Mouse (Mus musculus): ENCODE data around the gene Fkbp9. TPM values are rescaled to one million over a fixed set of nuclear protein-coding genes. Genes with fewer than 3 reads are reported as not detected.
A peak's percentile ranks its signal among the peaks of the same experiment; 100 is the strongest.

Gene Fkbp9
- polyA plus RNA-seq, 2 experiments: 15.3 to 19.1 TPM

DNA sequence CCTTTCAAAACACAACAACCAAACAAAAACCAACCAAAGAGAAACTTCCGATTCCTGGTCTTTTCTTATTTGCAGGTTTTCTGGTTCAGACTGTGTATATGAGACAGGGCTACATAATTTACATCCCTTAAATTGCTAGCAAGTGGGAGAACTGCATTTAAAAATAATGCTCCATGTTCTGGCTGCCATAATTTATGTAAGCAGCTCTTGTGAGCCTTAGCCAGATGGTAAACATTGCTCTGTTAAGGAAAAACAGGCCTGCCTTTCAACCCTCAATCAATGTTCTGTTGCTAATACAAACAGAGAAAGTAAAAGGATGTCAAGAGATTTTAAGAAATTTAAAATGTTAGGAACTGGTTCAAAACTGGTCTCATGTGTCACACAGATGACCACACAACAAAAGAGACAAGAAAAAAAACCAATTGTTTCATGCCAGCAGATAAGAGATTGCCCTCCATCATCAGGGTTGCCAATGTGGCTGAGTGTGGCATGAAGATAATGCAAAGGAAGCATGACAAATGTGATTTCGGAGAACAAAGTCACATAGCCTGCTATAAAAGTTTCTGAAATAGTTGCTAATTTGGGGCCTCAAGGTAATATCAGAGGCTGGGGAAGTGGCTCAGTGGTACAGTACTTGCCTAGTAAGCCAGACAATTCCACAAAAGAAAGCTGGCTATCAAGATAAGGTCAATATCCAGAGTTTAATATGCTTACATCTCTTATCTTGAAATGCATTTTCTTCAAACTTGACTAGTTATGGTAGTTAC is 81.4 kb downstream of the Fkbp9 start:
- H3K9me3 ChIP-seq (ENCODE audit: control insufficient read depth, low read length): no peaks in the 10 kb centered on the region; the same call in 1 of the 2 replicates
- H3K27me3 ChIP-seq (ENCODE audit: control insufficient read depth, insufficient read depth, low read length): no peaks in the 10 kb centered on the region
- peaks cover 15% of the 10 kb centered on the region for H3K36me3 ChIP-seq (replicated peaks; ENCODE audit: control insufficient read depth, insufficient read depth, low read depth)
- ATAC-seq (ENCODE audit: insufficient read depth): peak; percentile 3; the same call in 1 of the 2 replicates
- H3K9ac ChIP-seq (replicated peaks): peak overlapping the region; percentile 32
- peak in 2 of 3 experiments; percentile 62 to 66 for DNase-seq (ENCODE audit: low read depth in 3 of 3, low spot score in 3 of 3)
- WGBS (ENCODE audit: insufficient replicate concordance): 37% methylated on average over 2 of the region's 2 CpGs
- TF ChIP-seq EP300 (IDR thresholded peaks at IDR 0.05; ENCODE audit: low read depth) (peak; percentile 82), CTCF (IDR thresholded peaks at IDR 0.05; ENCODE audit: low read depth) (no peak)
- peaks cover 80 to 85% of the 10 kb centered on the region in 2 experiments for H3K4me1 ChIP-seq (replicated peaks; ENCODE audit: control insufficient read depth in 2 of 2, insufficient read depth in 2 of 2, low read length in 1 of 2)
- H3K27ac ChIP-seq: peak overlapping the region; percentile 78
- H3K4me2 ChIP-seq (ENCODE audit: low read depth): peak overlapping the region; percentile 53
- H3K4me3 ChIP-seq (ENCODE audit: insufficient read depth in 1 of 2, low read depth in 2 of 2, low read length in 2 of 2): peak overlapping the region in 1 of 2 experiments; percentile 8; a peak in 2 of 4 replicates

GRCm38 (mm10) chr6:56916279-56916678 is 84.4 kb downstream of the Fkbp9 start:
- TF ChIP-seq CTCF (IDR thresholded peaks at IDR 0.05; ENCODE audit: low read depth): no peak
- no peak for TF ChIP-seq EP300 (IDR thresholded peaks at IDR 0.05; ENCODE audit: low read depth)
- Histone ChIP-seq H3K27ac (peak overlapping the region; percentile 99), H3K9ac (replicated peaks) (peak overlapping the region; percentile 78), H3K27me3 (ENCODE audit: control insufficient read depth, insufficient read depth, low read length) (no peaks in the 10 kb centered on the region), H3K36me3 (replicated peaks; ENCODE audit: control insufficient read depth, insufficient read depth, low read depth) (peaks cover 14% of the 10 kb centered on the region), H3K4me1 (replicated peaks; ENCODE audit: control insufficient read depth in 2 of 2, insufficient read depth in 2 of 2, low read length in 1 of 2) (peaks cover 86 to 91% of the 10 kb centered on the region in 2 experiments), H3K9me3 (ENCODE audit: control insufficient read depth, low read length) (no peaks in the 10 kb centered on the region; the same call in 1 of the 2 replicates), H3K4me3 (ENCODE audit: insufficient read depth in 1 of 2, low read depth in 2 of 2, low read length in 2 of 2) (peak overlapping the region in 1 of 2 experiments; percentile 92; a peak in 2 of 4 replicates), H3K4me2 (ENCODE audit: low read depth) (peak overlapping the region; percentile 89)
- ATAC-seq (ENCODE audit: insufficient read depth) (no peak), DNase-seq (ENCODE audit: low read depth in 3 of 3, low spot score in 3 of 3) (no peak)
- WGBS (ENCODE audit: insufficient replicate concordance): 61% methylated on average over 2 of the region's 2 CpGs

DNA sequence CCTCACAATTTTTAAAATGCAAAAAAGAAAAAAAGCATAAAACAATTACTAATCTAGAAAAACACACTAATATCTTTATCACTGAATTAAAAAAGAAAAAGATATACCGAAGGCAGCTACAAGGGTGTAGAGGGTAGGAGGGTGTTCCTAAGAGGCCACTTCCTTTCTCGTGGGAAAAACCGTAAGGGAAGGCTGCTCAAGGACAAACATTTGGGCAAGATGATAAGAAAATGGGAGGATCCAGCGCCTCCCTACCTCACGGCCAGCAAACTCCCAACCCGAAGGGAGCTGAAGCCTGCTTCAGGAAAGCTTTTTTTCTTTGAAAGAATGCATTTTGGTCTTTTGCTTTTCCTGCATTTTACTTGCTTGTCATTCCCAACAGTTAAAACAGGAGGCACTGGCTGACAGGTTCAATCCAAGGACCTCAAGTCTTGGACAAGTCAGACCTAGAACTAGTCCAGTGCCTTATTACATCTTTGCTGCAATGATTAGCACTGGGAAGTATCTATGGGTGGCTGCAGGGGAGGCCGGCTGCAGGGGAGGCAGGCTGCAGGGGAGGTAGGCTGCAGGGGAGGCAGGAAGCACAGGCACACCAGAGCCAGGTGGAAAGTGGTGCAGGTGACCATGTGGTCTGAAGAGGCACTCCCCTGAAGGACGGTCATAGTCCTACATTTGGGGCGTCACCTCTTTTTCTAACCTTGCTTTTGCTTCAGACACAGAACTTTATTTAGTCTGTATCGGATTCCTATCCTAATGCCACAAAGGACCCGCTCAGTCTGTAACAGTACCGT is 85.9 kb downstream of the Fkbp9 start:
- no peak for TF ChIP-seq CTCF (IDR thresholded peaks at IDR 0.05; ENCODE audit: low read depth)
- peak; percentile 82 for TF ChIP-seq EP300 (IDR thresholded peaks at IDR 0.05; ENCODE audit: low read depth)
- WGBS (ENCODE audit: insufficient replicate concordance): 22% methylated on average over 12 of the region's 12 CpGs
- H3K4me2 ChIP-seq (ENCODE audit: low read depth): peak overlapping the region; percentile 89
- peak overlapping the region; percentile 42 to 92 for H3K4me3 ChIP-seq (ENCODE audit: insufficient read depth in 1 of 2, low read depth in 2 of 2, low read length in 2 of 2)
- H3K9me3 ChIP-seq (ENCODE audit: control insufficient read depth, low read length): no peaks in the 10 kb centered on the region; the same call in 1 of the 2 replicates
- H3K27ac ChIP-seq: peak overlapping the region; percentile 99
- peak; percentile 74 to 82 (median 80) for DNase-seq (ENCODE audit: low read depth in 3 of 3, low spot score in 3 of 3)
- H3K4me1 ChIP-seq (replicated peaks; ENCODE audit: control insufficient read depth in 2 of 2, insufficient read depth in 2 of 2, low read length in 1 of 2): peaks cover 86 to 87% of the 10 kb centered on the region in 2 experiments
- ATAC-seq (ENCODE audit: insufficient read depth): peak; percentile 77
- H3K27me3 ChIP-seq (ENCODE audit: control insufficient read depth, insufficient read depth, low read length): no peaks in the 10 kb centered on the region
- H3K9ac ChIP-seq (replicated peaks): peak overlapping the region; percentile 78
- peaks cover 11% of the 10 kb centered on the region for H3K36me3 ChIP-seq (replicated peaks; ENCODE audit: control insufficient read depth, insufficient read depth, low read depth)

GRCm38 (mm10) chr6:56919330-56920044 is 87.6 kb downstream of the Fkbp9 start:
- peak overlapping the region; percentile 67 to 92 for H3K4me3 ChIP-seq (ENCODE audit: insufficient read depth in 1 of 2, low read depth in 2 of 2, low read length in 2 of 2)

More at GRCm38 (mm10) chr6:56919330-56920044, 87.6 kb downstream of the Fkbp9 start:
- Histone ChIP-seq H3K27ac (peak overlapping the region; percentile 99), H3K27me3 (ENCODE audit: control insufficient read depth, insufficient read depth, low read length) (no peaks in the 10 kb centered on the region), H3K4me2 (ENCODE audit: low read depth) (peak overlapping the region; percentile 89), H3K9me3 (ENCODE audit: control insufficient read depth, low read length) (no peaks in the 10 kb centered on the region; the same call in 1 of the 2 replicates), H3K36me3 (replicated peaks; ENCODE audit: control insufficient read depth, insufficient read depth, low read depth) (peaks cover 7% of the 10 kb centered on the region), H3K4me1 (replicated peaks; ENCODE audit: control insufficient read depth in 2 of 2, insufficient read depth in 2 of 2, low read length in 1 of 2) (peaks cover 70 to 73% of the 10 kb centered on the region in 2 experiments), H3K9ac (replicated peaks) (peak overlapping the region; percentile 96)
- WGBS (ENCODE audit: insufficient replicate concordance): 20% methylated on average over 7 of the region's 7 CpGs
- DNase-seq (ENCODE audit: low read depth in 3 of 3, low spot score in 3 of 3) (peak in 1 of 3 experiments; percentile 47), ATAC-seq (ENCODE audit: insufficient read depth) (no peak)
- no peak for TF ChIP-seq CTCF (IDR thresholded peaks at IDR 0.05; ENCODE audit: low read depth)
- peak; percentile 57 for TF ChIP-seq EP300 (IDR thresholded peaks at IDR 0.05; ENCODE audit: low read depth)

All from liver, embryonic 14.5 days (tissue).